Mouse (Mus musculus) yolk sac, embryonic 10.5 days (tissue): ENCODE measurements around the gene Sez6l2.
"Not testable (repeated sequence)": the region's sequence is repeated elsewhere in the genome, so short reads cannot be mapped to it uniquely, and the experiment has no call there.

Experiments used
- DNase-seq: peaks from one replicate; pipeline ENCODE4 v3.0.0-alpha.2; 2017; ENCODE audit warnings: low spot score

Sez6l2 gene

DNA sequence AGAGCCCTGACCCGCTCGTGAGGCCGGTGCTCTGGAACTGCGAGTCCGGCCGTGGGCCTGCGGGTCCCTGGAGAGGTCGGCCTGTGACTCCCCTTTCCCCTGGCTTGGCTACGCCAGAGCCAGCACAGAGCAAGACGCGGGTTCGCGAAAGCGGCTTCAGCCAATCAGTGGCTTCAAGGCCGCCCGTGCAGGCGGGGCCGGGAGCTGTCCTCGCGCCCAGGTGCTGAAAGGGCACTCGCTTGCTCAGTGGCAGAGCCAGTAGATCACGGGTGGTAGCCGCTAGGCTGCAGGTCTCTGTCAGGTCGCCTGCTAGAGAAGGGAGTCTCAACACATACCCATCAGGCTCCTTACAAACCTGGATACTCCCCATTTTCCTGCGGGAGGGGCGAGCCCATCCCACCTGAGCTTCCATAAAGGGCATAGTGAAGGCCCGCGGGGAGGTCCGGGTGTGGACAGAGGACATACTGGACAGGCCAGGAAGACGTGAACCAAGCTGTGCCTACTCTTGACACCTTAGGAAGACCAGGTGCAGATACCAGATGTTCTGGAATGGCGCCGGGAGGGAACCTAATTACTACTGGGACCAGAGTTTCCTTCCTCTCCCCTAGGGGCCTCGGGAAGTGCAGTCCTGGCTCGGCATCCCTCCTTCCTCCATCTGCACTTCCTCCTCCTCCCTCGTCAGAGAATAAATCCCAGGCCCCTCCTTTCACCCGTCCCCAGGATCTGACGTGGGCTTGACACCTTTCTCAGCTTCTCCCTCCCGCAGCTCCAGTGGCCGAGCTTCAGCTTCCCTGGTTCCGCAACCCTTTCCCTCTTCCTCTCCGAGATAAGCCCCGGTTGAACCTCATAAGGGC, at the start of gene Sez6l2:
TSS of gene Sez6l2 (plus strand) at position 771 of the 854 bp plus-strand sequence.
- peak; percentile 89 for DNase-seq

DNA sequence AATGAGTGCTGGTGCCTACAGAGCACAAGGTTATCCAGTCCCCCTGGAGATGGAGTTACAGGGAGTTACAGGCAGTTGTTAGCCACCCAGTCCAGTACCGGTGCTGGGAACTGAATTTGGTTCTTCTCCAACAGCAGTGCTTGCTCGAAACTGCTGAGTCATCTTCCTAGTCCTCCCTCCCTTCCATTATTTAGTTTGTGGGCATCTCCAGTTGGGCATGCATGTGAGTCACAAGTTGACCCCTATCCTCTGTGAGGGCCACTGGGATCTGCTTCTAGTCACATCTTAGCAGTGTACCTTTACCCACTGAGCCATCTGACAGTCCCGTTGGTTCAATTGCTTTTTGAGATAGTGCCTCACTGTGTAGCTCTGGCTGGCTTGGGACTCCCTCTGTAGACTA, 44.8 kb upstream of the Sez6l2 start:
- no peak for DNase-seq

DNA sequence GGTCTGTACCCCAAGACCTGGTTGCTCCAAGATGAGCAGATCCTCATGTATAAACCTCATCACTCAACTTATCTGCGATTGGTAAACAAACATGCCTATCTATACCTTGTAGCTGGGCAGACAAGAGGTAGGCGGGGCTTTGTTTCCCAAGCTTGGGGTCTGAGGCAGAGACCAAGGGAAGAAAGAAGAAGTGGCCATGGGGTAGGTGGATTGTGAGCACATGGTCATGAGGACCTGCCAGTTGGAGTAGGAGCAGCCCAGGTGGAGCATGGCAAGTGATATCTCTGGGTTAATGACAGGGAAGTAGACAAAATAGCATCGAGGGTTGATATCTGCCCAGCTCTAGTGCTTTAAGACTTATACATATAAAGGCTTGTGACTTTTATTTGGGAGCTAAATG, 35.5 kb upstream of the Sez6l2 start:
- DNase-seq: no peak

DNA sequence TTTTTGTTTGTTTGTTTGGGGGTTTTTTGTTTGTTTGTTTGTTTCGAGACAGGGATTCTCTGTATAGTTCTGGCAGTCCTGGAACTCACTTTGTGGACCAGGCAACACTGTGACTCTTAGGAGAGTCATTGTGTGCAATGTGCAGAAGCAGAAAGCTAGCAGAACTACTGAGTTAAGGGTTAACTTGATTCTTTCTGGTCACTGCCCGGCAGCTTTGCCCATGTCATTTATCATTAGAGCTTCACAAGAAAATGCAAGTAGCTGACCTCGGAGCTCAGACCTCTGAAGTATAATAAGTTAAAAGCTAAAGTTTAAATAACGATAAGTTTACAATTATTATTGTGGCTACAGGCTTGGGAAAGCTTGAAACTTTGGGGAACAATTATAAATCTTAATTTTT, 32.0 kb upstream of the Sez6l2 start:
- not testable (repeated sequence) for DNase-seq

DNA sequence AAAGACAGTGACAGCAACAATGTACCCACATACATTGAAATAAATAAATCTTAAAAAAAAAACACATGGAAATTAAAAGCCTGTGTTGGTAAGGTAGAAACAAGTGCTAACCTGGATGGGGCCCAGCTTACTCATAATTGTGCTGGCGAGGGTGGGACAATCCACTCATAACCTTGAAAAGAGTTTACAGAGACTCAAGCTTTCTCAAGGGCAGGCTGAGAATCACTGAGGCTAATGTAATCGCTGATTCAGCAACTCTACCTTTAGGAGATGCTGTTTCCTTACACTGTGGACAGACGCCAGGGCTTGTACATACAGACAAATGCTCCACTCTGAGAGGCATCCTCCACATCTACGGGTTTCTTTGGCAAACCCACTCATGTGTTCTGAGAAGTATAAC, 30.4 kb upstream of the Sez6l2 start:
- DNase-seq: no peak

DNA sequence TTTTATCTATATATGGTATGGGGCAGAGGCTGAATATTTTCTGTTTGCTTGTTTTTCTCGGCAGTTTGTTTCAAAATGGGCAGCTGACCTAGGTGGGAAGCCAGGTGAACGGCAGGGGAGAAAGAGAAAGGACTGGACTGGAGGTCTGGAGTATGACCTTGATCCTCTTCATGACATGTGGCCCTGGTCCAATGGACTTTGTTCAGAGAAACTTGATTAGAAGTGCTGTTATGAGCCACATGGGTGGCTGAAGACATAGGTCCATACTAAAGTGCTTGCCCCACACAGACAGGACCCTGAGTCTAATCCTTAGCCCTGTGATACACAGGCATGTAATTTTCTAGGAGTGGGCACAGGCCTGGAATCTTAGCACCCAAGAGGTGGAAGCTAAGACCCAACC, 28.8 kb upstream of the Sez6l2 start:
- DNase-seq: peak; percentile 14

DNA sequence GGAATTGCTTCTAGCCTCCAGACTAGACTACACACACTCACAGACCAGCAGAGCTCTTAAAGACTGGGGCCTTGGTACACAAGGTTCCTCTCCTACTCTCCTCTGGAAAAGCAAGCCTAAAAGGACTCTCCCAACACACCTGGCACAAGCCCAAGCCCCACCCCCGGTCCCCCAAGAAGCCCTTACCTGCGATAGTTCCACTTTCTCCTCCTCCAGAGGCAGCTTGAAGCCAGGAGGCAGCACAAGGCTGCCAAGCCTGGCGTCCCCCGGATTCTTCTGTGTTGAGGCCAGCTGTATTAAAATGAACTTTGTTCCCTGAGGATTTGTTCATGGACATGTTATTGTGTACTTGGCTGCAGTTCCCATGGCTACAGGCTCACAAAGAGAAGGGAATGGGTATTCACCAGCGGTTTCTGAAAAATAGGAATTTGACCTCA, 27.7 kb upstream of the Sez6l2 start, which contains the start of gene Tmem219:
TSS of gene Tmem219 (minus strand) at position 294 of the 437 bp plus-strand sequence.
- DNase-seq: peak; percentile 71

DNA sequence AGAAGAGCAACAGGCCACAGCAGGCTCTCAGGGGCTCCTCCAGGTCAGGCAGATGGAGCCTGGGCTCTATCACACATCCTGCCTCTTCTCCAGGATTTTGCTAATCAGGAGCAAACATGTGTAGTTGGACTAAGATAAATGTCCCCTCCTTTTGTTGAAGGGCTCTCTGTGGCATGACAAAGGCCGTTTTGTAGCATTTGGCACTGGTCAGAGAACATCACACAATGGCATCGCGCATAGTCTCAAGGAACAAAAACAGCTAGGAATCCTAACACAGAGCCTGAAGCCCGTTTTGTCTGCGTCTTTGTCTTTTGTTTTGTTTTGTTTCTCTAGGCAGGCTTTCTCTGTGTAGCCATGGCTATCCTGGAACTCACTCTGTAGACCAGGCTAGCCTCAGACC, 26.4 kb upstream of the Sez6l2 start:
- no peak for DNase-seq

DNA sequence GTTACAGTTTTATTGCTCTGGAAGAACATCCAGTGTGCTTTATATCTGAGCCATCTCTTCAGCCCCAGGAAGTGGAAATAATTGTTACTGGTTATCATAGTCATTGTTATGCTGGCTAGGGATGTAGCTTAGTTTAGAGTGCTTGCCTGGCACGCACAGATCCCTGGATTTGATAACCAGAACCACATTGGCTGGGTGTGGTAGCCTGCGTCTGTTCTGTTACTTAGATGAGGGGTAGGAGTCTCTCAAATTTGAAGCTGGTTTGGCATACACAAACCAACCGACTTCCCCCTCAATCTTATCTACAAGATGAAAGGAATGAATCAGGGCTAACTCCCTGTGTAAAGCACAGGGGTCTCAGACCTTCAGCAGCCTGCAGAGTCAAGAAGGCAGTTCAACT, 24.1 kb upstream of the Sez6l2 start:
- no peak for DNase-seq

DNA sequence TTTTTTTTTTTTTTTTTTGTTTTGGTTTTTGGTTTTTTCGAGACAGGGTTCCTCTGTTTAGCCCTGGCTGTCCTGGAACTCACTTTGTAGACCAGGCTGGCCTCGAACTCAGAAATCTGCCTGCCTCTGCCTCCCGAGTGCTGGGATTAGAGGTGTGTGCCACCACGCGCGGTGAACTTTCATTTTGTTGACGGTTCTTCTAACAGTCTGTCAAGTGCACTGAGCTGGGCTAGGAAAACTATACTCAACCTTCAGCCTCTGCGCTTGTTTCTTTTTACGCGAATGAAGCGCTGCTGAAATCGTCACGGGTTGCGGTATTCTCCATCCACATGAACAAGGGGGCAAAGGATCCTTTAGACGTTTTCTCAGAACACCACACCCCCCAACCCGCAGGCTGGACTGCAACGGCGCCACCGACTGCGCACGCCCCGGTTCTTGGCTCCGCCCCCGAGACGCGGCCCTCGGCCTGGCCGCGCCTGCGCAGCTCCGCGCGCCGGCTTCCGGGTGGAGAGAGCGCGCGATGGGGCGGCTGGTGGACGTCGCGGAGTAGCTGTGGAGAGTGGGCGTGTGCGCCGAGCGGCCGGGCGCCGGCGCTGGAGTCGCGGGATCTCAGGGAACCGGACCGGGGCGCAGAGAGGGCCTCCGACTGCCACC, 21.9 kb upstream of the Sez6l2 start, which contains the start of gene Kctd13:
TSS of gene Kctd13 (plus strand) at position 496 of the 654 bp plus-strand sequence.
- peak; percentile 92 for DNase-seq

DNA sequence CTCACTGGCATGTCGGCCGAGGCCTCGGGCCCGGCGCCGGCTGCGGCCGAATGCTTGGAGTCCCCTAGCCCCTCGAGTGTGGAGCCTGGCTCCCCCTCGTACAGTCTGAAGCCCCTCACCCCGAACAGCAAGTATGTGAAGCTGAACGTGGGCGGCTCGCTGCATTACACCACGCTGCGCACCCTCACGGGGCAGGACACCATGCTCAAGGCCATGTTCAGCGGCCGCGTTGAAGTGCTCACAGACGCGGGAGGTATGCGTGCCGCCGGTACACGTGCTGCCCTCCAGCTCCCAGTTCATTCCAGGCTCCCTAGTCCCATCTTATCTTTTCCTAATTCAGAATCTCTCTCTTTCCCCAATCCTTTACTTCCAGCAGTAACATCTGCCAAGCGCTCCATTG, 21.3 kb upstream of the Sez6l2 start:
- DNase-seq: no peak

DNA sequence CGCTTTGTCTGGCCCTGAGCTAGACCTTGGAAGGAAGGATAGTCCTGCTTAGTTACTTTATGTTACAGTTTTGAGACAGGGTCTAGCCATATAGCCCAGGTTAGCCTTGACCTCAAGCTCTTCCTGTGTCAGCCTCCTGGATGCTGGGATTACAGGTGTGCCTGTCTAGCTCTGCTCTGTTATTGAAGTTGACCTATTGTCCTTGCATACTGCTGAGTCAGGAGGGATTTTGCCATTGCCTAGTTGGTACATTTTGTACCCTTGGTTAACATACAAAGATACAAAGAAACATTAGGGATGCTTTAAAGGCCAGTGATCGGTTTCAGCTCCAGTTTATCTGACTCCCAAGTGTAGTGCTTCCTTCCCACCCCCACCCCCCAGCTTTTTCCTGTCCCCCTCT, 17.7 kb upstream of the Sez6l2 start:
- no peak for DNase-seq

DNA sequence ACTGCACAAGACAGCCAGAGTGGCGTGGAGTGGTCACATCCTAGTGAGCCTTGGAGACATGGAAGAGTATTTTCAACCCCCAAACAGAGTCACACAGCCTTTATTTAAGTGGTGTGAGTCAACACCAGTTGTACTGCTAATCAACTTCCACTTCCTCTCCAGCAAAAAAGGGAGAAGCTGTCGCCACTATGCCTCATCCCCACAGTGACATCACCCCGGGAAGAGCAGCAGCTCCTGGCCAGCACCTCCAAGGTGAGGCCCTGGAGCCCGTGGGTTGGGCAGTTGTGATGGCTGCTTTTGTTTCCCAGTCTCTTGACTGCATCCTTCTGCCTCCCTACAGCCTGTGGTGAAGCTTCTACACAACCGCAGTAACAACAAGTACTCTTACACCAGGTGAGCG, 9.2 kb upstream of the Sez6l2 start:
- DNase-seq: no peak

DNA sequence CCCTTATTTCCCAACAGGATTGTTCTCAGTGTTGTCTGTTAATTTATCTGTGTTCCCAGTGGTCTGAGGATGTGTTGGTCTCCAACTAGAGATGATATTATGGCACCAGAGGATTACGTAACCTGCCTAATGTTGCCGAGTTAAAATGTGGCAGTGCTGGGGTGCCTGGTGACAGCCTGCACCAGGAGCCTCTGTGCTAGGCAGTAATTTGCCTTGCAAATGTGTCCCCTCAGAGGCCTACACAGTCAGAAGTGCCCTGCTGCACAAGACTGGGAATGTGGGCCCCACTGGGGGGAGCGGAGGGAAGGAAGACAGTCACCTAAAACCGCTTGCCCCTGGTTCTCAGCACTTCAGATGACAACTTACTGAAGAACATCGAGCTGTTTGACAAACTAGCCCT, 8.6 kb upstream of the Sez6l2 start:
- DNase-seq: no peak

DNA sequence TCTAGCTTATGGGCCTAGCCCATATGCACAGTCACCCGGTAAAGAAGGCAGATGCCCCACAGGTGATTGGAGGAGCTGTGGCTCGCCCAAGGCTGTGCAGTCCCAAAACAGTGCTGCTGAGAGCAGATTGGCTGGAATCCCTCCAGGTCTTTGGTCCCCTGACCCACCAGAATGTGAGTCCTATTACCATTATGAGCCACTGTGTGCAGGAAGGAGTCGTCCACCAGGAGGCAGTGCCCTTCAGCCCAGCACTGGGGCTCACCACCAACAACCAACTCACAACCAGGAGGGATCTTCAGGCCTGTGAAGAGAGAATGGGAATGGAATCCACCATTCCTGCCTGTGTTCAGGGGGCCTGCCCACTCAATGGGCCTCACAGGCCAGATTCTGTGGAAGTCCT, 3.8 kb upstream of the Sez6l2 start:
- no peak for DNase-seq

DNA sequence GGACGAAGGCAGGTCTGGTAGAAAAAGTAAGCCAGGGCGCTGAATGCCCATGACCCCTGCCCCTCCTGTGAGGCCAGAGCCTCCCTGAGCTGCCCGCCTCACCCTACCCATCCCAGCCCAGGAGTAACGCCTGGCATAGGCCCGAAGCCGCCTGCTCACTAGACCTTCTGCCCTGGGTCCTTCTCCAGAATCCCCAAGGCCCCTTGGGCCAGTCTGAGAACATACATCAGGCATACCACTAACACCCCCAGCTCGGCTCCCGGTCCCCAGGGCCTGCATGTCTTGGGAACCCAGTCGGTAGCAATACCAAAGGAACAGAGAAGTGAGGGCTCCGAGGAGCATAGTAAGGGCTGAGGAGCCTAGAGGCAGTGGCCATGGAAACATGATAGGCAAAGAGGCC, 1.7 kb upstream of the Sez6l2 start:
- DNase-seq: no peak

DNA sequence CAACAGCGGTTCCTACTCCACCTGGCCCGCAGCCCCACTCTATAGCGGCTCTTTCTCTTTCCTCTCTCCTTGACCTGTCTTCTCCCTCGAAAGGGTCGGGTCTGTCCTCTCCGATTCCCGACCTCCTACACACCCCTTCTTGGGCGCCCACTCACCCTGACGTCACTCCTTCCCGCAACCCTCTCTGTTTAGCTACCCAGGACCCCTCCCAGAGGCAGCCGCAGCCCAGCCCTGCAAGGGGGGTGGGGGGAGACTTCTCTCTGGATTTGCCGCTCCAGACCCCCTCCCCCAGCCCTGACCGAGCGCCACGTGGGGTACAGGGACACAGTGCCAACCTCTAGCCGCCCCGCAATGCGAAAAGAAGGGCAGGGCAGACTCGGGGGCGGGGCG, 965 bp upstream of the Sez6l2 start, which contains the start of gene Asphd1:
TSS of gene Asphd1 (minus strand) at position 180 of the 390 bp plus-strand sequence.
- DNase-seq: no peak

DNA sequence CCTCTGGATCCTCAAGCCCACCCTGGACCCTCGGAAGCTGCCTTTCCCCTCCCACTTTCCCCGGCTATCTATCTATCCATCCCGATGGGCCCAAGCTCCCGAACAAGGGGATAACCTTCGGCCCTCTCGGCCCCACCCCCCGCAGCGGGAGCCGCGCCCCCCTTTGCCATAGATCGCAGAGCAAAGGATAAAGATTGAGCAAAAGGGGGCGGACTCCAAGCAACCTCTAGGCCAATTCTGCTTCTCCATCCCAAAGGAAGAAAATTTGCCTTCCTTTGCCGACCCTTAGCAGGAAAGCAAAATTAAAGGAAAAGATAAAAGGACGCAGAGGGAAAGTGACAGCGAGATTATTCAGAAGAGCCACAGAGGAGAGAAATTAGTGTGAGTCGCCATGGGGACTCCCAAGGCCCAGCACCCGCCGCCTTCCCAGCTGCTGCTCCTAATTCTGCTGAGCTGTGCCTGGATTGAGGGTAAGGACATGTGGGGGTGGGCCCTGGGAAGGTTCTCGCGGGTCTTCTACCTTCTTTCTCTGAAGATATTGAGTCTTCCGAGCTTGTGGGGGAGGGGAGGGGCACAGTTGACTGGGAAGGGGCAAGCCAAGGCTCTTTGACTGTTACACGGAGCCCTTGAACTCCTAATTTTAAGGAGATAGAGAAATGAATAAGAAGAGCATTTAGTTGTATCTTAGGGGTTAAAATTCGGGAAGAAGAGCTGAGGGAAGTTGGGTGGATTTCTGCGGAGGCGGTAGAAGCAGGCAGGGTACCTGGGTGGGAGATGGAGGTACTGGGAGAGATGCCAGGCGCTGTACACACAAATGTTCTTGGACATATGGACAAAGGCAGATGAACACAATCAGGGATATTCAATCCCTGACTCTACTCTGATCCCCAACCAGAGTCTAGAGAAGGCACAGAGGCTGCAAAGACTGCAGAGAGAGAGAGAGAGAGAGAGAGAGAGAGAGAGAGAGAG, 568 bp downstream of the Sez6l2 start:
- no peak for DNase-seq

DNA sequence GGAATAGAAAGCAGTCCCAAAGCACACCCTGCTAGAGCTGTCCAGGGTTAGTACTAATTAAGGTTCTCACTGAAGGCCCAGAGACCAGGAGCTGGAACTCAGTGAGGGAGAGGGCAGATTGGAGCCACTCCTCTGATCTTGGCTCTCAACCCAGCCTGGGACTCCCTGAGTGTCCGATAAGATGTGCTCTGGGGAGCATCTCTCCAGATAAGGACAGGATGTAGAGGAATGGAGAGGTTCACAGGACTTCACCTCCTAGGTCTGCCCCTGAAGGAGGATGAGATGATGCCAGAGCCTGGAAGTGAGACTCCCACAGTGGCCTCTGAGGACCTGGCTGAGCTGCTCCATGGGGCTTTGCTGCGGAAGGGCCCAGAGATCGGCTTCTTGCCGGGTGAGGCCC, 1.4 kb downstream of the Sez6l2 start:
- DNase-seq: no peak

DNA sequence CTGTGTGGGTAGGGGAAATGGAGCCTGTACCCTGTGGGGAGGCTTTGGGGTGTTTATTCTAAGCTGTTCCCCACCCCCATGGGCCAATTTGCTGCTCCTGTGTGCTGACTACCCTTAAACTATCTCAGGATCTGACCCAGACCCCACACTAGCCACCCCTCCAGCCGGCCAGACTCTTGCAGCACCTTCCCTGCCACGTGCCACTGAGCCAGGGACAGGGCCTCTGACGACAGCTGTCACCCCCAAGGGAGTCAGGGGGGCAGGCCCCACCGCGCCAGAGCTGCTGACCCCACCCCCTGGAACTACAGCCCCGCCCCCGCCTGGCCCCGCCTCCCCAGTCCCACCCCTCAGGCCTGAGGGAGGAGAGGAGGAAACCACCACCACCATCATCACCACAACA, 2.3 kb downstream of the Sez6l2 start:
- no peak for DNase-seq

DNA sequence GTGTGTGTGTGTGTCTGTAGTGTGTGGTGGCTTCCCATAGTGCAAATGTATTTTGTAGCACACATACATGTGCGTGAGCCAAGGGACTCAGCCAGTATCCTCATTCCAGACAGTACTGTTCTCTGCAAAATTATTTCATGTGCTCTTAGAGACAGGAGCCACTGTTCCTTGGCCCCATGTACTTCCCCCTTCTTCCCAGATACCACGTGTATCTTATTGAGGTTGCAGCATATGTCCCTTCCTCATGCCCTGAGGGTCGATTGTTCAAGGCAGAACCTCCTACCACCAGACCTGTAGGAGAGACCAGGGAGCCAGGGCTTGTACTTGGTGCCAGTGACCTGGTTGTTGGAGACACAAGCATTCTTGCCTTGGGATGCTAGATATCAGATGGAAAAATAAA, 4.8 kb downstream of the Sez6l2 start:
- no peak for DNase-seq

DNA sequence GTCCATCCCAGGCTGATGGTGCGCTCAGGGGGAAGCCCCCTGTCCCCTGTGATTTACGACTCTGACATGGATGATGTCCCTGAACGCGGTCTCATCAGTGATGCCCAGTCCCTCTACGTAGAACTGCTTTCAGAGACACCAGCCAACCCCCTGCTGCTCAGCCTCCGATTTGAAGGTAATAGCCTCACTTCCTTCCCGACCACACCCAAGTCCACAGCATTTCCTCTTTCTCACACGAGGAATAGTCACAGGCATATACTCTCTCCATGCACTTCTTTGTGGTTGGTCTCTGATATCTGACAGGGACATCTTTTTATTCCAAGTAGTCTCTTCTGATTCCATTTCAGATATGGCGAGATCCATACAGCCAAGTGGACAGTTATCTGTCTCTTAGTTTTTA, 9.4 kb downstream of the Sez6l2 start:
- no peak for DNase-seq
